Mouse (Mus musculus) MEL (cell line): ENCODE data around the gene Syn3. TPM values are rescaled to one million over a fixed set of nuclear protein-coding genes. Genes with fewer than 3 reads are reported as not detected.

Source experiments
- DNase-seq: peaks from one replicate; pipeline ENCODE4 v3.0.0; 2011; ENCODE audit warnings: low read depth, low spot score
- H3K27ac ChIP-seq: 2 replicates; pipeline ENCODE4 v1.5.1; 2012; ENCODE audit warnings: low read depth, mild to moderate bottlenecking, control low read depth, low read length, moderate library complexity; ENCODE audit not compliant: control insufficient read depth
- H3K27me3 ChIP-seq, 2 experiments: fragments of 150-350 bp in 1 of 2; sonication (generic) in 1 of 2; 2 replicates each; pipeline ENCODE4 v1.6.1; 2012; ENCODE audit warnings: low read length in 2 of 2, mild to moderate bottlenecking in 2 of 2, improper control_type of control experiment in 1 of 2, moderate library complexity in 1 of 2; ENCODE audit not compliant: insufficient read depth in 2 of 2, control insufficient read depth in 1 of 2
- H3K36me3 ChIP-seq, 2 experiments: 2 replicates each; pipeline ENCODE4 v1.6.1; 2012 to 2014; ENCODE audit warnings: low read length in 2 of 2, improper control_type of control experiment in 1 of 2, inconsistent platforms in 1 of 2, mild to moderate bottlenecking in 1 of 2; ENCODE audit not compliant: insufficient read depth in 2 of 2, control insufficient read depth in 1 of 2
- H3K4me1 ChIP-seq, 2 experiments: fragments of 150-350 bp in 1 of 2; sonication (generic) in 1 of 2; 2 replicates each; pipeline ENCODE4 v1.6.1; 2012; ENCODE audit warnings: low read length in 2 of 2, improper control_type of control experiment in 1 of 2, mild to moderate bottlenecking in 1 of 2; ENCODE audit not compliant: insufficient read depth in 2 of 2, control insufficient read depth in 1 of 2
- H3K4me3 ChIP-seq, 2 experiments: fragments of 150-350 bp in 1 of 2; sonication (generic) in 1 of 2; 2 replicates each; pipeline ENCODE4 v1.5.1; 2012; ENCODE audit warnings: low read depth in 2 of 2, low read length in 2 of 2, mild to moderate bottlenecking in 2 of 2, moderate library complexity in 2 of 2, control low read depth in 1 of 2, improper control_type of control experiment in 1 of 2; ENCODE audit not compliant: control insufficient read depth in 1 of 2, insufficient read depth in 1 of 2
- H3K79me2 ChIP-seq: 2 replicates; pipeline ENCODE4 v1.6.1; 2012; ENCODE audit warnings: mild to moderate bottlenecking, low read length, moderate library complexity; ENCODE audit not compliant: control insufficient read depth, poor library complexity, insufficient read depth
- H3K9ac ChIP-seq: 2 replicates; pipeline ENCODE4 v1.6.1; 2012; ENCODE audit warnings: low read depth, mild to moderate bottlenecking, control low read depth, low read length, moderate library complexity; ENCODE audit not compliant: control insufficient read depth, poor library complexity, severe bottlenecking
- H3K9me3 ChIP-seq: fragments of 150-350 bp; sonication (generic); replicated peaks from 2 replicates; pipeline ENCODE4 v1.6.1; 2012; ENCODE audit warnings: mild to moderate bottlenecking, low read length, improper control_type of control experiment, moderate library complexity; ENCODE audit not compliant: insufficient read depth
- BHLHE40 ChIP-seq: IDR thresholded peaks from 2 replicates; pipeline ENCODE4 v1.6.1; 2012; ENCODE audit warnings: low read depth, mild to moderate bottlenecking, inconsistent platforms, low read length, improper control_type of control experiment, borderline replicate concordance
- E2F4 ChIP-seq: IDR thresholded peaks from 2 replicates; pipeline ENCODE4 v1.6.1; 2011; ENCODE audit warnings: low read depth, low read length, improper control_type of control experiment, borderline replicate concordance
- EP300 ChIP-seq, 2 experiments: IDR thresholded peaks; 2 replicates each; pipeline ENCODE4 v1.6.1; 2011; ENCODE audit warnings: improper control_type of control experiment in 2 of 2, low read length in 2 of 2, low read depth in 1 of 2, mild to moderate bottlenecking in 1 of 2
- ETS1 ChIP-seq: IDR thresholded peaks from 2 replicates; pipeline ENCODE4 v1.6.1; 2012; ENCODE audit warnings: low read depth, mild to moderate bottlenecking, inconsistent platforms, low read length, improper control_type of control experiment, moderate library complexity
- GATA1 ChIP-seq: IDR thresholded peaks from 2 replicates; pipeline ENCODE4 v1.6.1; 2011; ENCODE audit warnings: low read depth, low read length, improper control_type of control experiment
- JUND ChIP-seq: IDR thresholded peaks from 2 replicates; pipeline ENCODE4 v1.6.1; 2011; ENCODE audit warnings: low read depth, mild to moderate bottlenecking, improper control_type of control experiment, low read length
- KAT2A ChIP-seq: conservative IDR thresholded peaks from 2 replicates; pipeline ENCODE4 v1.6.1; 2012; ENCODE audit warnings: low read depth, low read length, improper control_type of control experiment, inconsistent platforms
- MAX ChIP-seq: IDR thresholded peaks from 2 replicates; pipeline ENCODE4 v1.6.1; 2011; ENCODE audit warnings: low read length, improper control_type of control experiment
- MAZ ChIP-seq: IDR thresholded peaks from 2 replicates; pipeline ENCODE4 v1.6.1; 2012; ENCODE audit warnings: low read depth, mild to moderate bottlenecking, inconsistent platforms, low read length, improper control_type of control experiment
- MXI1 ChIP-seq: IDR thresholded peaks from 2 replicates; pipeline ENCODE4 v1.6.1; 2011; ENCODE audit warnings: mild to moderate bottlenecking, low read depth, low read length, improper control_type of control experiment
- MYB ChIP-seq: IDR thresholded peaks from 2 replicates; pipeline ENCODE4 v1.6.1; 2011; ENCODE audit warnings: mild to moderate bottlenecking, low read depth, low read length, improper control_type of control experiment
- MYC ChIP-seq: IDR thresholded peaks from 2 replicates; pipeline ENCODE4 v1.6.1; 2011; ENCODE audit warnings: low read depth, mild to moderate bottlenecking, low read length, improper control_type of control experiment, moderate library complexity
- NELFE ChIP-seq: IDR thresholded peaks from 2 replicates; pipeline ENCODE4 v1.6.1; 2011; ENCODE audit warnings: low read depth, low read length, improper control_type of control experiment
- POLR2A ChIP-seq, 2 experiments: IDR thresholded peaks; 2 replicates each; pipeline ENCODE4 v1.6.1; 2011 to 2012; ENCODE audit warnings: low read length in 2 of 2, mild to moderate bottlenecking in 2 of 2, control low read depth in 1 of 2, improper control_type of control experiment in 1 of 2, low read depth in 1 of 2, moderate library complexity in 1 of 2; ENCODE audit not compliant: control insufficient read depth in 1 of 2, insufficient read depth in 1 of 2, poor library complexity in 1 of 2
- POLR2AphosphoS2 ChIP-seq: IDR thresholded peaks from 2 replicates; pipeline ENCODE4 v1.6.1; 2011; ENCODE audit warnings: low read length, improper control_type of control experiment
- RAD21 ChIP-seq: IDR thresholded peaks from 2 replicates; pipeline ENCODE4 v1.6.1; 2011; ENCODE audit warnings: mild to moderate bottlenecking, low read depth, low read length, improper control_type of control experiment
- TAL1 ChIP-seq: IDR thresholded peaks from 2 replicates; pipeline ENCODE4 v1.6.1; 2012; ENCODE audit warnings: mild to moderate bottlenecking, inconsistent platforms, low read length, moderate library complexity, mixed read lengths
- TBP ChIP-seq: IDR thresholded peaks from 2 replicates; pipeline ENCODE4 v1.8.0; 2011; ENCODE audit warnings: low read depth, low read length, improper control_type of control experiment
- TCF12 ChIP-seq: IDR thresholded peaks from 2 replicates; pipeline ENCODE4 v1.6.1; 2014; ENCODE audit warnings: low read depth, mild to moderate bottlenecking, inconsistent platforms, low read length, improper control_type of control experiment, moderate library complexity
- UBTF ChIP-seq: IDR thresholded peaks from 2 replicates; pipeline ENCODE4 v1.6.1; 2012; ENCODE audit warnings: low read depth, mild to moderate bottlenecking, inconsistent platforms, low read length, improper control_type of control experiment, moderate library complexity, borderline replicate concordance; ENCODE audit not compliant: insufficient read depth
- USF1 ChIP-seq: IDR thresholded peaks from 2 replicates; pipeline ENCODE4 v1.6.1; 2014; ENCODE audit warnings: low read depth, mild to moderate bottlenecking, inconsistent platforms, low read length, improper control_type of control experiment, moderate library complexity
- USF2 ChIP-seq, 2 experiments: IDR thresholded peaks; 2 replicates each; pipeline ENCODE4 v1.6.1; 2011 to 2012; ENCODE audit warnings: improper control_type of control experiment in 2 of 2, low read length in 2 of 2, borderline replicate concordance in 1 of 2, inconsistent platforms in 1 of 2, low read depth in 1 of 2, mild to moderate bottlenecking in 1 of 2; ENCODE audit not compliant: insufficient read depth in 1 of 2
- ZC3H11A ChIP-seq: IDR thresholded peaks from 2 replicates; pipeline ENCODE4 v1.6.1; 2012; ENCODE audit warnings: low read depth, mild to moderate bottlenecking, inconsistent platforms, low read length, improper control_type of control experiment
- ZKSCAN1 ChIP-seq: IDR thresholded peaks from 2 replicates; pipeline ENCODE4 v1.6.1; 2012; ENCODE audit warnings: low read depth, mild to moderate bottlenecking, inconsistent platforms, low read length, improper control_type of control experiment, moderate library complexity
- ZNF384 ChIP-seq: IDR thresholded peaks from 2 replicates; pipeline ENCODE4 v1.6.1; 2012; ENCODE audit warnings: low read depth, mild to moderate bottlenecking, inconsistent platforms, low read length, improper control_type of control experiment
- polyA plus RNA-seq, 2 experiments: library from polyadenylated mRNA; stranded (reverse) in 1 of 2; unstranded in 1 of 2; fragments of >175 nt in 1 of 2; fragments of >200 nt in 1 of 2; gene quantifications; 2 replicates each; pipeline versions ENCODE4 v1.2.1 to v1.2.4; 2012; ENCODE audit warnings: low replicate concordance in 2 of 2, low read depth in 1 of 2; ENCODE audit not compliant: insufficient read length in 2 of 2, insufficient read depth in 1 of 2, missing spikeins in 1 of 2
- total RNA-seq: library from RNA; depleted of rRNA; stranded (reverse); fragments of 300-350 nt; gene quantifications from 2 replicates; pipeline ENCODE4 v1.2.3, GENCODE M21; 2012

Syn3 gene
- total and polyA plus RNA-seq, 3 experiments = 0.06 TPM; not detected in 2

DNA sequence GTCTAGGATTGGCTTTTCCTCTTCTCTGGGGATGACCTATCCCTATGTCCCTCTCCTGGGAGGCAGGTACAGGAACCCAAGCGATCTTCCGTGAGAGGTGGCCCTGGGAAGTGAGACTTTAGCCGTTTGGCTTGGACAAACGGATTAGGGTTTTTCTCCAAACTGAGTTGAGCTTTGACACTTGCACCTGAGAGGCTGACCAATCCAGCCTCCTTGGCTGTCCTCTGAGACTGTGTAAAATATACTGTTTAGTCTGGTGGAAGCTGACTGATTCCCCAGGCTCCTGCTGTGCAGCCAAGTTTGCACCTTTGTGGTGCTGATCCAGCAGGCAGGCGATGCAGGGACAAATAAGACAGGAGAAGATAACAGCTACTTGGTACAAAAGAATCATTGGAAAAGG, 364.4 kb downstream of the Syn3 start:
- Histone ChIP-seq H3K36me3 (no peaks in the 10 kb centered on the region), H3K27ac (no peak overlapping the region), H3K9ac (no peak overlapping the region), H3K9me3 (no peaks in the 10 kb centered on the region), H3K4me3 (no peak overlapping the region), H3K27me3 (no peaks in the 10 kb centered on the region; a peak in 1 of 4 replicates), H3K79me2 (no peaks in the 10 kb centered on the region), H3K4me1 (no peaks in the 10 kb centered on the region)
- DNase-seq = no peak
- no peak for TF ChIP-seq POLR2A (IDR thresholded peaks at IDR 0.05; ENCODE audit: control insufficient read depth in 1 of 2, insufficient read depth in 1 of 2, low read depth in 1 of 2, low read length in 2 of 2, poor library complexity in 1 of 2)
- no peak for TF ChIP-seq MAZ
- TF ChIP-seq UBTF = no peak
- no peak for TF ChIP-seq TAL1
- TF ChIP-seq MXI1 = no peak
- TF ChIP-seq JUND = no peak
- TF ChIP-seq EP300 (IDR thresholded peaks at IDR 0.05; ENCODE audit: low read depth in 1 of 2, low read length in 2 of 2) = no peak
- TF ChIP-seq NELFE = no peak
- TF ChIP-seq GATA1 = no peak
- no peak for TF ChIP-seq ZNF384
- TF ChIP-seq TBP = no peak
- TF ChIP-seq MYC = no peak
- TF ChIP-seq ETS1 = no peak
- no peak for TF ChIP-seq KAT2A
- TF ChIP-seq BHLHE40 = no peak
- no peak for TF ChIP-seq USF1
- no peak for TF ChIP-seq RAD21
- TF ChIP-seq ZKSCAN1 = no peak
- no peak for TF ChIP-seq TCF12
- no peak for TF ChIP-seq MYB

DNA sequence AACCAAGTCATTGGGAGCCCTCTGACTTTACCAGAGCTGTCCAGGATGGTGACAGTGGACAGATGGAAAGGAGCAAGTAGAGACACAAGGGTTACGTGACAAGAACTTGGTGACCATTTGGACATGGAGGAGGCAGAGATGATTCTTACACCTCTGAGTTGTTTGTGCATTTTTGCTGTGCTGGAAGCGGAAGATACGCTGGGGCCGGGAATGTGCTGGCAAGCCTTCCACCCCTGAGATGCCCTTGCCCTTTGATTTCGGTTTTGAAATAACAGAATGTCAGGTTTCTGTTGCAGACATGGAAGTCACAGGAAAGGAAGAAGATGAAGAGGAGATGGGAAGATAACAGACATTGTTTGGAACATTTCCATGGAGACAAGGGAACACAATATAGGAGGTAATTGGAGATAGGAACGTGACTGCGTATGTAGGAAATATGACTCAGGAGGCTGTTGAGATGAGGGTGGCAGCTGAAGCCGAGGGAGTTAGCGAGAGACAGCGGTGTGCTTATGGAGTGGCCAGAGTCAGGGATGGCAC, 366.2 kb downstream of the Syn3 start:
- TF ChIP-seq E2F4 (no peak), TCF12 (no peak), UBTF (no peak), MAZ (no peak), ZC3H11A (no peak), MYB (no peak), POLR2AphosphoS2 (no peak), RAD21 (no peak), MXI1 (no peak), USF2 (IDR thresholded peaks at IDR 0.05; ENCODE audit: borderline replicate concordance in 1 of 2, insufficient read depth in 1 of 2, low read depth in 1 of 2, low read length in 2 of 2) (no peak), MAX (no peak), GATA1 (no peak), KAT2A (no peak)
- H3K27me3 ChIP-seq = no peaks in the 10 kb centered on the region; a peak in 1 of 4 replicates
- H3K36me3 ChIP-seq = no peaks in the 10 kb centered on the region

More for the DNA sequence above, 366.2 kb downstream of the Syn3 start:
- Histone ChIP-seq H3K9me3 (no peaks in the 10 kb centered on the region), H3K4me1 (no peaks in the 10 kb centered on the region), H3K9ac (no peak overlapping the region), H3K27ac (no peak overlapping the region), H3K79me2 (no peaks in the 10 kb centered on the region), H3K4me3 (no peak overlapping the region)
- DNase-seq = no peak
